In the genomic region with DNA sequence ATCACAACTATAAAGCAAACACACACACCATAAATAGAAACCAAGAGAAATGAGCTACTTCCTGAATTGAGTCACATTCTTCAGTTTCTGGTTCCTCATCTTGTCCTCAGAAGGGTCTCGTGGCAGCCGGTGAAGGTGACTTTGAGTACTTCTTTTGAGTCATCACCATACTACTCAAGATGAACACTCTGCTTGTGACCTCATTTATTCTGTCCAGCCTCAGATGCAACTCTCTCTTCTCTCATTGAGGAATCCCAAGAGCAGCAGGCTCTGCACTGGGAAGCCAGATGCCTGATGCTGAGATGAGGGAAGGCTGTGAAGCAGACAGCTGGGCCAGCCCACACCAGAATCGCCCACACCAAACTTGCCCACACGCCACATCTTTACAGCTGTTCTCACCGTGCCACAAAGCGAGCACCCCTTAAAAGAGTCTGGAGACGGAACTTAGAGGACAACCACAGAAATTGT, we compare ENCODE assay signal across 7 mouse cellular contexts. TPM values are rescaled to one million over a fixed set of nuclear protein-coding genes. Genes with fewer than 3 reads are reported as not detected.
DNase-seq lines count a peak whose midpoint lies in the region; TF ChIP-seq lines count a peak whose summit lies in the region.

No protein-coding gene starts in this region.

- intact Hi-C loops in heart, postnatal 10 days (cut with DNase I): no loop called here

- peaks cover 44% of the 10 kb centered on the region for H3K4me1 ChIP-seq in lung, adult 2 months (ENCODE audit: control insufficient read depth, insufficient read depth, low read length)

- no peak overlapping the region for H3K4me3 ChIP-seq in lung, adult 2 months (replicated peaks; ENCODE audit: extremely low read depth, low read depth, low read length)

- no peak for TF ChIP-seq POLR2A in lung, adult 2 months (IDR thresholded peaks at IDR 0.05; ENCODE audit: borderline replicate concordance, extremely low read depth, low read depth, low read length)

- no peak for TF ChIP-seq CTCF in lung, adult 2 months (IDR thresholded peaks at IDR 0.05; ENCODE audit: insufficient read depth, low read length)

- WGBS in lung, adult 2 months: 48% methylated on average over 7 of the region's 7 CpGs

- peak; percentile 30 for DNase-seq in lung, adult 2 months
- DNase-seq in lung, postnatal 14 days: no peak
- peak; percentile 83 for DNase-seq in brain, adult 2 months (ENCODE audit: low read depth, low spot score)
- DNase-seq in heart, postnatal 10 days: peak; percentile 57 to 64
- peak; percentile 19 to 76 for DNase-seq in natural killer cell, adult 2 months (ENCODE audit: low spot score in 2 of 2)
- DNase-seq in adrenal gland, adult 8-10 months: no peak
- DNase-seq in adrenal gland, postnatal 25 days: no peak

RNA-seq across cellular contexts. Expression of a gene that starts 8.0 kb away (rescaled TPM):
- polyA plus RNA-seq in lung, adult 2 months (2012; rRNA removed): 38.1 and 42.8 TPM in 2 replicates
- 10 to 100 TPM; 20.4 to 22.6 TPM for total RNA-seq in heart, postnatal 10 days (2021)
- total RNA-seq in adrenal gland, adult 8-10 months (2022): 10 to 100 TPM in 3 of 4 experiments, 1 to 10 TPM in 1; 7.8 to 11.9 (median 11.2) TPM
- 6.7 and 9.1 TPM in 2 replicates for total RNA-seq in adrenal gland, postnatal 25 days (2021)

RNA-seq across cellular contexts. Expression of a gene that starts 55.2 kb away (rescaled TPM):
- 6.3 and 11.1 TPM in 2 replicates for polyA plus RNA-seq in lung, adult 2 months (2012; rRNA removed)
- total RNA-seq in heart, postnatal 10 days (2021): 10 to 100 TPM in 1 of 2 experiments, 1 to 10 TPM in 1; 8.9 to 11.9 TPM
- total RNA-seq in adrenal gland, adult 8-10 months (2022): 10 to 100 TPM; 34.4 to 41.2 (median 40.1) TPM
- total RNA-seq in adrenal gland, postnatal 25 days (2021): 18.1 and 31.4 TPM in 2 replicates

Comparison
In these comparisons a context has a peak if more than half of its experiments do, and no peak if none do; other contexts are left out.
1. DNase-seq: peak in lung, adult 2 months (single experiment), brain, adult 2 months (single experiment), heart, postnatal 10 days (2 of 2) and natural killer cell, adult 2 months (2 of 2); none in lung, postnatal 14 days (single experiment), adrenal gland, adult 8-10 months (single experiment) and adrenal gland, postnatal 25 days (single experiment).